Mouse (Mus musculus) neutrophil, adult 5-6 weeks (primary cell): ENCODE measurements at regions not wholly inside any gene's neighbourhood (a gene's known extent, or its start where the extent isn't known, plus 50 kb on each side); places are given as distances from the start of the nearest gene placed in this dataset.
"Not testable (repeated sequence)": the region's sequence is repeated elsewhere in the genome, so short reads cannot be mapped to it uniquely, and the experiment has no call there.

Source experiments
- ATAC-seq: fragments of 151-379, 151-347 bp; 2 replicates; pipeline ENCODE4 v1.8.0; 2017; ENCODE audit warnings: mild to moderate bottlenecking, moderate TSS enrichment; ENCODE audit not compliant: insufficient number of reproducible peaks, poor library complexity, low FRiP score, severe bottlenecking; ENCODE audit errors: extremely low read depth

GRCm38 (mm10) chr4:84130840-84131547 lies 544.1 kb downstream of the Bnc2 start:
- no peak for ATAC-seq

- ATAC-seq: no peak
Measured at GRCm38 (mm10) chr4:84135740-84136139, 539.3 kb downstream of the Bnc2 start.

- ATAC-seq: no peak
Measured at GRCm38 (mm10) chr4:84137171-84137919, 537.7 kb downstream of the Bnc2 start.

- ATAC-seq: no peak
Measured at GRCm38 (mm10) chr4:84149149-84150050, 525.7 kb downstream of the Bnc2 start.

- no peak for ATAC-seq
Measured at GRCm38 (mm10) chr4:84150698-84151097, 524.4 kb downstream of the Bnc2 start.

- no peak for ATAC-seq
Measured at GRCm38 (mm10) chr4:84151247-84151646, 523.8 kb downstream of the Bnc2 start.

- ATAC-seq: no peak
Measured at GRCm38 (mm10) chr4:84151971-84152450, 523.1 kb downstream of the Bnc2 start.

GRCm38 (mm10) chr4:84153571-84153970 lies 521.5 kb downstream of the Bnc2 start:
- no peak for ATAC-seq

GRCm38 (mm10) chr4:84157911-84158647 lies 517.0 kb downstream of the Bnc2 start:
- no peak for ATAC-seq

- no peak for ATAC-seq
Measured at GRCm38 (mm10) chr4:84163362-84163761, 511.7 kb downstream of the Bnc2 start.

- no peak for ATAC-seq
Measured at GRCm38 (mm10) chr4:84165256-84165655, 509.8 kb downstream of the Bnc2 start.

GRCm38 (mm10) chr4:84172841-84173240 lies 502.2 kb downstream of the Bnc2 start:
- ATAC-seq: no peak

- no peak for ATAC-seq
Measured at GRCm38 (mm10) chr4:84173441-84173840, 501.6 kb downstream of the Bnc2 start.

GRCm38 (mm10) chr4:84176457-84176856 lies 498.6 kb downstream of the Bnc2 start:
- not testable (repeated sequence) for ATAC-seq

- no peak for ATAC-seq
Measured at GRCm38 (mm10) chr4:84177827-84178226, 497.2 kb downstream of the Bnc2 start.

GRCm38 (mm10) chr4:84184436-84184835 lies 490.6 kb downstream of the Bnc2 start:
- no peak for ATAC-seq

- no peak for ATAC-seq
Measured at GRCm38 (mm10) chr4:84184844-84185243, 490.2 kb downstream of the Bnc2 start.

GRCm38 (mm10) chr4:84189315-84189714 lies 485.8 kb downstream of the Bnc2 start:
- ATAC-seq: no peak

GRCm38 (mm10) chr4:84191303-84191702 lies 483.8 kb downstream of the Bnc2 start:
- no peak for ATAC-seq
